Mouse (Mus musculus): ENCODE data around the gene 1810024B03Rik.

The 1810024B03Rik gene

GRCm38 (mm10) chr2:127166261-127166660 lies 41.8 kb downstream of the 1810024B03Rik start:
- DNase-seq = peak; percentile 22 to 40

GRCm38 (mm10) chr2:127165675-127166074 lies 42.4 kb downstream of the 1810024B03Rik start:
- DNase-seq = no peak

DNA sequence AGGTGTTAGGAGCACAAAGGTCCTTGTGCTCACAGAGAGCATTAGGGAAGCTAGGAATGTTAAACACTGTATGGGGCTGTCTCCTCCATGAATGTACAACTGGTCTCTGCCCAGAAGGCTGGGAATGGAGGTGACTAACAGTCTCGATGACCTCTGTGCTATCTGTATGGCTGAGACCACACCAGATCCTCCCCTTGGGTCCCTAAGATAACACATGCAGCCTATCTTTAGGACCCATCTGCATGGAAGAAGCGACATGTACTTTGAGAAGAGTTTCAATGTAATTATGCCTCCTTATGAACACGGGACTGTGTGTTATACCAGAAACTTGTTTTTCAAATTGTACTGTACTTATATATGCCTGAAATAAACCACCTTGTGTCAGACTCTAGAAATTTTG lies 62.4 kb downstream of the 1810024B03Rik start:
- DNase-seq = no peak

DNA sequence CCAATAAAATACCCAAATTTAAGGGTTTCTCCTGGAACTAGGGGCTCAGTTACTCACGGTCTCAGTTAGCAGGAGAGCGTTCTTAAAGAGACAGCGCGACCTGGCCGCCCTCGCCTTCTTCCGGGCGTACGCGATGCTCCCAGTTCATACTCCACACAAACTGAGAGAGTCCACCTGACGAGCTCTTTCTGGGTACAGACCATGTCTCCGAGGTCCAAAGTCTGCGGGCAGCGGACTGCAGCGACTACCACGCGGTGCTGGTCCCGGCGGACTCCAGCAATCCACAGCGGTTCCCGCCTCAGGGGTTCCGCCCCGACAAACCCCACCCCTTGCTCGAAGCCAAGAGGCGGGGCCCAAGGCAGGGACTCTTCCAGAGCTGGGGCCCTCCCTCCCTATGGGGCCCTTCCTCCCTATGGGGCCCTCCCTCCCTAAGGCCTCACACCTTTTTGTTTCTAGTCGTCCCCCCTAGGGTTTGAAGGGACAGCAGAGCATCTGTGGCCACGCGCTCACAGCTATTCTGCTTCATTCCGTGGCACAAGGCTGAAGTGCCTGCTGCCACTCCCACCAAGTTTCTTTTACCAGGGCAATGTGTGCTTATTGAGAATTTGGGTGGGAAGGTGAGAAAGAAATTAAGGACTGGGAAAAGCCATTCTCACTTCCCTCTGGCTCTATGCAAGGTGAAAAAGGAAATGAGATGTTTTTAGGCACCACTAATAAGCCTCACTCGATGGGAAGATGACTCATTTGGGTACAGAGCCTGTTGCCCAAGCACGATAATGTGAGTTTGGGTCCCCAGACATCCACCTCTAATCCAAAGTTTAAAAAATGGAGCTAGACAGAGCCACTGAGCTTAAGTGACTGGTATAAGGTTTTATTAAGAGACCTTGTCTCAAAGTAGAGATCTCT lies 64.7 kb downstream of the 1810024B03Rik start, which contains the start of gene Itpripl1:
Itpripl1 (minus strand) TSS at position 285 of the 906 bp plus-strand sequence.
- DNase-seq = peak; percentile 41 to 47

DNA sequence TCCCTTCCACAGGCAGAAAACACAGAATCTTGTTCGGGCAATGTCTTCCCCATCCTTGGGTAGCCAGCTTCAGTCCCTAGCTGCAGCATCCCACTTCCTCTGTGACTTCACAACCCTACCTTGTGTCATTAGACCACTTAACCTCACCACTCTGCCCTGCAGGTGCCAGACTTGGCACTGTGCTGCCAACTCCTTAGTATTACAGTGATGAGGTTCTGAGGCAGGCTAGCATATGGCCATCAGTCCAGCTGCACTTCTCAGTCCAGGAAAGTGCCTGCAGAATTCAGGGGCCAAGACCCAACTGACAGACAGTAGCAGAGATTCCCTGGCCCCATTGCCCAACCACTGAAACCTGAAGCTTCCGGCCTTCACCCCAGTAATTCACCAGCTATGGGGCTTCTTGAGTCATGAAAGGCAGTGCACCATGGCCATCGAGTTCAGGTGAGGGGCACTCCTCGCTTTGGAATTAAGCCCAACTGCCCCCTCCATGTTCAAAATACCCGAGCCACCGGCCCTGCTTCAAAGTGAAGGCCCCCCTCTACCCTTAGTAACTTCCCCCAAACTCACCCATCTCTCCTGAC lies 65.4 kb downstream of the 1810024B03Rik start:
- DNase-seq = no peak

- DNase-seq = no peak
Observed at GRCm38 (mm10) chr2:127142031-127142430, 66.0 kb downstream of the 1810024B03Rik start.

- DNase-seq = no peak
Observed at GRCm38 (mm10) chr2:127140011-127140410, 68.1 kb downstream of the 1810024B03Rik start.

DNA sequence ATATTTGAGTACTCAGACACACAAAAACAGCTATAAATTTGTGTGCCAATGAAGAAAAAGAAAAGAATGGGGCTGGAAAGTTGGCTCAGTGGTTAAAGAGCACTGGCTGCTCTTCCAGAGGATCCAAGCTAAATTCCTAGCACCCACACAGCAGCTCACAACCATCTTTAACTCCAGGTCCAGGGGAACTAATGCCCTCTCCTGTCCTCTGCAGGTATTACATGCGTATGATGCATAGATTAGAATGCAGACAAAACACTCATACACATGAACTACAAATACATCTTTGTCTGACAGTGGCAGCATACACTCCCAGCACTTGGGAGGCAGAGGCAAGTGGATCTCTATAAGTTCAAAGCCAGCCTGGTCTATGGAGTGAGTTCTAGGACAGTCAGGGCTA lies 68.5 kb downstream of the 1810024B03Rik start:
- DNase-seq = no peak

GRCm38 (mm10) chr2:127139094-127139493 lies 69.0 kb downstream of the 1810024B03Rik start:
- DNase-seq = no peak

DNA sequence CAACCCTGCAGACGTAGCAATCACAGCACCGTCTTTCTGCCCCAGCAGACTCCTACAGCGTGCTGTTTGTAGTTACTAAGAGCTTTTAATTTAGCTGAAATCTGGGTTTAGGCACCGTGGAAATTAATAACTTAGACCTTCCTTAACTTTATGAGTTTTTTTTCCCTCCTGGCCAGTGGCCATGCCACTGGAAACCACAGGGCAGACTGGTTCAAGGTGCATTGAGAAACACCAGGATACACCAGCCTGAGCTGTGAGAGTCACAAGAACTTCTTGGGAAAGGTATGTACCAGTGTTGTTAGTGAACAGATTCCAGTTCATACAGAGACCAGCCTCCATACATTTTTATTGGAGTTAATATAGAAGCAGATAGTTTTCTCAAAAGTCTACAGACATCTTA lies 69.6 kb downstream of the 1810024B03Rik start:
- DNase-seq = no peak

- DNase-seq = no peak
Observed at GRCm38 (mm10) chr2:127137838-127138420, 70.2 kb downstream of the 1810024B03Rik start.

GRCm38 (mm10) chr2:127136979-127137378 lies 71.1 kb downstream of the 1810024B03Rik start:
- DNase-seq = no peak
